Mouse (Mus musculus): ENCODE data around the gene Thada.

Thada gene

DNA sequence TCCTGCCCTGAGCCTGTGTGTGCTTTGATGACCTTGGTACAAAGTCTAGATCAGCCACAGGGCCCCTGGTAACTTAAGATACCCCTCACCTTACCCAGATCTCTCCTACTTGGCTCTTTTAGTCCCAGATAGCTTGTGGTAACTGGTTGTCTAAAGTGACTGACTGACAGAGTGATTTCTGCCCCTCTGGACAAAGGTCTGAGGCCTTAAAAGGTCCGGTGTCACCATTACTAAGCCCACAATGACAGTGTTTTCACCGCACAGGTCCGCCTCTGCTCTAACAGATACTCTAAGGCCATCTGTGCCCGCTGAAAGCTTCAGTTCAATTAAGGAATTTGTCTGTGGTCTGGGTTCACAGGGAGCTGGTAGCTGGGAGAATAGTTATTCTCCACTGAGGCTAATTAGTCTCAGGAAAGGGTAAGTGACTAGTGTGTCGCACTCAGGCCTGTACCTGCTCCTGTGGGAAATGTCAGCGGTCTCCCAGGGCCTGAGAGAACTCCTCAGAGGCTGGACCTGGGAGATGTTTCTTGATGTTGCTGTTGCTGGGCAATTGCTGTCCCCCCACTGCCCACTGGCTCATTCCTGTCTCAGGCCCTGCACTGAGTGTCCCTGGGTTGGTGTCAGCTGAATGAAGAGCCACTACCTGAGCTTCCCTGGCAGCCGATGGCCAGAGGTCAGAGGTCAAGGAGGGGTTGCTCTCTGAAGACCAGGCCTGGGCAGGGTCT lies 319.4 kb downstream of the Thada start:
- Histone ChIP-seq H3K27me3 (ENCODE audit: control insufficient read depth, insufficient read depth, low read length, poor library complexity, severe bottlenecking) (no peaks in the 10 kb centered on the region), H3K36me3 (ENCODE audit: control insufficient read depth, insufficient read depth, low read length, poor library complexity, severe bottlenecking) (no peaks in the 10 kb centered on the region)
- no peak for DNase-seq (ENCODE audit: low read depth, low spot score)

DNA sequence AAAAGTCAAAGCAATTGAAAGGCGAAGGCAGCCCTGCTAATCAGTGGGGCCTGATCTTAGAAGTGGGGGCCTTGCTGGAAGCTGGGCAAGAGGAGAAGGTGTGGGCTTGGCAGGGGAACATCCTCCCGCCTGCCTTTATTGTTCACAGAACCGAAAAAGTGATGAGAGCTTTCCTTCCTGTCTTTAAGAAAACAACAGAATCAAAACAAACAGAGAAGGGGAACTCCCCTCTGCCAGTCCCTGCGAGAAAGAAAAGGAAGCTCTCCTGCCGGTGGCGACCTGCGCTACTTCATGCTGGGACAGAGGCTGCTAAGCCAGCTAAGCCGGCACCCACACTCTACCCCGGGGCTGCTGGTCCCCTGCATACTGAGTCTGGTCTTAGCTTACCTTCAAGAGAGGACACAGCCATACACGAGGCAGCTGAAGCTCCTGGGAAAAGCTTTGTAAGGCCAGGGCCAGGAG lies 320.1 kb downstream of the Thada start:
- Histone ChIP-seq H3K27me3 (ENCODE audit: control insufficient read depth, insufficient read depth, low read length, poor library complexity, severe bottlenecking) (no peaks in the 10 kb centered on the region), H3K36me3 (ENCODE audit: control insufficient read depth, insufficient read depth, low read length, poor library complexity, severe bottlenecking) (no peaks in the 10 kb centered on the region)
- peak; percentile 84 for DNase-seq (ENCODE audit: low read depth, low spot score)

DNA sequence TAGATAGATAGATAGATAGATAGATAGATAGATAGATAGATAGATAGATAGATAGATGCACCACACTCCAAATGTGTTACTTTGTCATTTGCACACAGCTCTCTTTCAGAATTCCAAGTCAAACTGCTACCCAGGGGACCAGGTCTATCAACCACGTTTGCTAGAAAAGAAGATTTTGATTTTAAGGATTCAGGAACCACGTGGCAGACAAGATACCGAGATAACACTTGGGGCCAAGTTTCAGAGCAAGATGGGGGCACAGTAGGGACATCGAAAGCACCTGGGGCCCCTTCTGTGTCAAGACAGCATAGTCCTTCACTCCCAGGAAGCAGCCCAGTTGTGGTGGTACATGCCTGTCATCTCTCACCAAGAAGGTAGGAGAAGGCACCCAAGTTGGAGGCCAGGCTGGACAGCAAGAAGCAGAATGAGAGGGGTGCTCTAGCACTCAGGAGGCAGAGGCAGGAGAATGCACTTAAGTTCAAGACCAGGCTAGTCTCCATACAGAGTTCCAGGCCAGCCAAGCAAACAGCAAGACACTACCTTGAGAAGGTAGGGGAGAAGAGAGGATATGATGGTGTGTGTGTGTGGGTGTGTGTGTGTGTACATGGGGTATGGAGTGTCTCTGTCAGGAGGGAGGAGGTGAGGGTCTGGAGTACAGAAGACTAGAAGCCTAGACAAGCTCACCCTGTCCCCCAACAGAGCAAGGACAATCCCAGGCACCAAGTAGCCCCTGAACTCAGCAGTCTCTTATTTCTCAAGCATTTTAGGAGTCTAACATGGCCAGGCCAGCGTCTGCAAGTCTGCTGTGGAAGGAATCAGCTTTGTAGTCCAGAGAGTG lies 321.0 kb downstream of the Thada start:
- DNase-seq (ENCODE audit: low read depth, low spot score): no peak
- H3K27me3 ChIP-seq (ENCODE audit: control insufficient read depth, insufficient read depth, low read length, poor library complexity, severe bottlenecking): no peaks in the 10 kb centered on the region
- no peaks in the 10 kb centered on the region for H3K36me3 ChIP-seq (ENCODE audit: control insufficient read depth, insufficient read depth, low read length, poor library complexity, severe bottlenecking)

DNA sequence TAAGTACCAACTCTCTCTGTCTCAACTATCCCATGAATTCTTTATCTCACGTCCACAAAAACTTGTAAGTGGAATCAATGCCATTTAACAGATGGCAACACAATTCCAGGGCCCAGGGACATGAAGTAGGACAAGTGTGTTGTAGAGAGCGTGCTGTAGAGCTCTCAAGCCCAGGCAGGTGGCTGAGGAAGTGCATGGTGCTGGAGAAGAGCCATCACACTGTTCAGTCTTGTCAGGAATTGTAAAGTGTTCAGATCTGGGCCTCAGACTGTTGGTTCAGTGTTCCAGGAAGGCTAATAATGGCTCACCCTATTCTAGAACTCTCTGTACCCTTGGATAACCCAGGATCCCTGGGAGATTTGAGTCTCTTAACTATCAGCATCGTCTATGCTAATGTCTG lies 321.9 kb downstream of the Thada start:
- no peaks in the 10 kb centered on the region for H3K36me3 ChIP-seq (ENCODE audit: control insufficient read depth, insufficient read depth, low read length, poor library complexity, severe bottlenecking)
- H3K27me3 ChIP-seq (ENCODE audit: control insufficient read depth, insufficient read depth, low read length, poor library complexity, severe bottlenecking): no peaks in the 10 kb centered on the region
- DNase-seq (ENCODE audit: low read depth, low spot score): no peak

DNA sequence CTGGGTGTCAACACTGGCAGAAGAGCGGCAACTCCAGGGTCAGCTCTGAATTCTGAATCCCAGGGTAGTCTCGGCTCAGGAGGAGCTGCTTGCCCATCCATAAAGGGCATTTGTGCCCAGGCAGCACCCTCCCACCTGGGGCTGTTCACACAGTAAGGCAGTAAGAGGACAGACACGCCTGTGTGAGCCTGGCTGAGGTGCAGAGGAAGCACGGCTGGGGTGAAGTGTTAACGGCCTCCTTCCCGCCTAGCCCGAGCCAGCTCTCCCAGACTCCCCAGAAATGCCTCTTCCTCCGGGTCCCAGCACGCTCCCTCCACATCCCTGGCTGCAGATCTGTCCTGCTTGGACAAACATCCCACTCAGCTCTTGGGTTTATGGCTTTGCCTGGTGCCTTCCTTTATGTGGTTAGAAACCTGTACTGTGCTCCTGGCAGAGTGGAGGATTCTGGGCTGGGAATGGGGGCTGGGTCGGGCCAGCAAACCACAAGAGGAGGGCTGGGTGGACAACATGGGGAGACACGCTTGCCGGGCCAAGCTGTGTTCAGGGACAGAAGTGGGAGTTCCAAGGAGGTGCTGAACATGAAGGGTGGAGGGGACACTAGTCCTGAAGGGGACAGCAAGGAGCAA lies 322.7 kb downstream of the Thada start:
- DNase-seq (ENCODE audit: low read depth, low spot score): no peak
- H3K27me3 ChIP-seq (ENCODE audit: control insufficient read depth, insufficient read depth, low read length, poor library complexity, severe bottlenecking): no peaks in the 10 kb centered on the region
- H3K36me3 ChIP-seq (ENCODE audit: control insufficient read depth, insufficient read depth, low read length, poor library complexity, severe bottlenecking): no peaks in the 10 kb centered on the region

GRCm38 (mm10) chr17:84141691-84142090 lies 324.3 kb downstream of the Thada start:
- no peaks in the 10 kb centered on the region for H3K36me3 ChIP-seq (ENCODE audit: control insufficient read depth, insufficient read depth, low read length, poor library complexity, severe bottlenecking)
- H3K27me3 ChIP-seq (ENCODE audit: control insufficient read depth, insufficient read depth, low read length, poor library complexity, severe bottlenecking): no peaks in the 10 kb centered on the region
- no peak for DNase-seq (ENCODE audit: low read depth, low spot score)

DNA sequence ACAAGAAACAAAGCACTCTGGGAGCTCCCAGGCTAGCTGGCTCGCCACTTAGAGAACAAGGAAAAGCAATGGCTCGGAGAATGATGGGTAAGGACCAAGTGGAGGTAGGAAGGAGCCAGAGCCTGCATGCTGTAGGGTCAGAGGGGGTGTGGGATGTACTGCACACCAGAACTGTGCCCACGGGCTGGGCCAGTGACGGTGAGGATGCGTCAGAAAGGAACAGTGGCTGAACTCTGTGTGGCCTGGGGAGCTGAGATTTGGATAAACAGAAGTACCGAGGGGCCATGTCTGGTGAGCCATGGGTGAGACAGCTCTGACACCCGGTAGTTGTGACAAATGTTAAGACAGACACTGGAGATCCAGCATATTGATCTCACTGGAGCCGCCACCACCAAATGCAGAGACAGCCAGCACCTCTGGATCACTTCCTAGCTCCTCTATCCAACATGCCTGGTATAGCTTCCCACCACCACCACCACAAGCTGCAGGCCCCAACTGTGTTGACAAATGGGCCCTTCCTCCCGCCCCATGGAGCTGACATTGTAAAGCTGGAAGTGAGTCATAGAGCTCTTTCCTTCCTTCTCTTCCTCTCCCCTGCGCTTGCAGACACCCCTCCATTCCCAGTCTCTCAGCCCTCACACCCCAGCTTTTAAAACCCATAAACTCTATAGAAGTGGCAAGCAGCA lies 325.0 kb downstream of the Thada start:
- no peak for DNase-seq (ENCODE audit: low read depth, low spot score)
- Histone ChIP-seq H3K36me3 (ENCODE audit: control insufficient read depth, insufficient read depth, low read length, poor library complexity, severe bottlenecking) (no peaks in the 10 kb centered on the region), H3K27me3 (ENCODE audit: control insufficient read depth, insufficient read depth, low read length, poor library complexity, severe bottlenecking) (no peaks in the 10 kb centered on the region)

Measured in splenic B cell, adult 2 months (primary cell).